Mouse (Mus musculus) CD4-positive, CD25-positive, alpha-beta regulatory T cell, adult 4 months (primary cell): ENCODE data around the gene Cers5. TPM values are rescaled to one million over a fixed set of nuclear protein-coding genes. Genes with fewer than 3 reads are reported as not detected.

Experiments
- ATAC-seq: one replicate; pipeline ENCODE4 v1.8.0; 2017
- polyA plus RNA-seq, 2 experiments: library from polyadenylated mRNA; unstranded; fragments of 100-300 nt; shearing (Covaris generic); gene quantifications; one replicate each; pipeline ENCODE4 v1.2.1; 2017

The Cers5 gene
- polyA plus RNA-seq, 2 experiments from 2014 or later: 54.4 to 64.6 TPM

DNA sequence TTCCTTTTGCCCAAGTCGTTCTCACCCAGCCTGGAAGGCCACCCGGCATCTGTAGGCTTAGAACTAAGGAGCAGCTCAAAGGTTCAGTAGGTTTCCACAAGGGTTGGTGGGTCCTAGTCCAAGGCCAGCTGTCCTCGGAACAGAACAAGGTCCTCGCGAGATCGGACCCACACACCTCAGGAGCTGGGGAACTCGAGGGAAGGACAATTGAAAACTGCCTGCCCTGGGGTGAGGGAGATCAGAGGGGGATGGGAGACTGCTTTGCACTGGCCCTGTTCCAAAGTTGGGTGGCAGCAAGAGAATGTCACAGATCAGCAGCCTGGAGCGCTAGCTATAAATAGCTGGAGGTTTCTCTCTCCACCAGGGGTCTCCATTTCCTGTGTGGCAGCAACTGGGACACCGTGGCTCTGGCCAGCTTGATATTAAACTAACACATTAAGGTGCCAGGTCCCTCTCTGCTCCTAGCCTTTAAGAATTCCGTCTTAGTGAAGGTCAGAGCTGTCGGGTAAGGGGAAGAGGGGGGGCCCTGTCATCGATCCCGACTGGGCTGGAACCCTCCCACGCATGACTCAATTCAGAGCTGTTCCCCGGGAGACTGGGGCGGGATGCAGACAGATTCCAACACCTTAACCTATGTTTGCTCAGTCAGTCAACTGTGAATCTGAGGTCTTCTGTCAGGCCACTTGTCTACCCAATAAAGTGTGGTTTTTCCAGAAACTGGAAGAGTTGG lies 48.2 kb downstream of the Cers5 start:
- ATAC-seq: no peak

- ATAC-seq: no peak
Measured at GRCm38 (mm10) chr15:99723515-99724291, 49.0 kb downstream of the Cers5 start.

DNA sequence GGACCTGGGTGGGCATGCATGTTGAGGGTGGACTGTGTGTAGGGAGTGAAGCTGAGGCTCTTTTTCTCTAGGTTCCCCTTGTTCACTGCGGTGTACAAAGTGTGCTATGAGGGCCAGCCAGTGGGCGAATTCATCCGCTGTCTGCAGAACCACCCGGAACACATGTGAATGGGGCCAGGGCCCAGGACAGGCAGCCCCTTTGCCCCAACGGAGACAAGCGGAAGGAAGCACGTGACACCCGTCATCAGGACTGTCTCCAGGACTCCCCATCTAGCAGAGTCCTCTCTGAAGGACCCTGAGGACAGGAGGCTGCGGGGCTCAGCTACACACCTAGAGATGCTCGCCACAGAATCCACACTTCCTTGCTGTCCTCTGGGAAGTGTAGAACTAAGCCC lies 49.6 kb downstream of the Cers5 start:
- ATAC-seq: no peak

DNA sequence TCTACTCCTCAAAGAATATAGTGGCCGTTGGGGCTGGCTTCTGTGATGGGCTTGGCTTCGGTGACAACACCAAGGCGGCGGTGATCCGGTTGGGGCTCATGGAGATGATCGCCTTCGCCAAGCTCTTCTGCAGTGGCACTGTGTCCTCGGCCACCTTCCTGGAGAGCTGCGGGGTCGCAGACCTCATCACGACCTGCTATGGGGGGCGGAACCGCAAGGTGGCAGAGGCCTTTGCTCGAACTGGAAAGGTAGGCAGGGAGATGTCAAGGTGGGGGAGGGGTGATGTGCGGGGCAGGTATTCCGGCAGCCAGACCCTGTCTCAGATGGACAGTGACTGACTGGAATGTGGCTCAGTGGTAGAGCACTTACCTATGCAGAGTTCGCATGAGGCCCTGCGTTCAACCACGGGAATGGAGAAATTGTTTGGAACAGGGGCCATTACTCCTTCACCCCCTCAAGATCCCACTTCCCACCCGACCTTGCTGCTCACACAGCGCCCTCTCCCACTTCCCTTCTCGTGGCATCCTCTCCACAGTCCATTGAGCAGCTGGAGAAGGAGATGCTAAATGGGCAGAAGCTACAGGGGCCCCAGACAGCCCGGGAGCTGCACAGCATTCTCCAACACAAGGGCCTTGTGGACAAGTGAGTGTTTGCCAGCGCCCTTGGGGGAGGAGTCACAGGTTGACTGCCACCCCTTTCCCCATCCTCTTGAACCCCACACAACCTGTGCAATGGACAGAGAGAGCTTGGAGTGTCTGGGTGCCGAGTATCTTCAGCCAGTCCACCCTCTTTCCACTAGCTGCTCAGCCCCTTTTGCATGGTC lies 50.6 kb downstream of the Cers5 start:
- no peak for ATAC-seq

- no peak for ATAC-seq
Measured at GRCm38 (mm10) chr15:99719865-99720264, 52.8 kb downstream of the Cers5 start.

DNA sequence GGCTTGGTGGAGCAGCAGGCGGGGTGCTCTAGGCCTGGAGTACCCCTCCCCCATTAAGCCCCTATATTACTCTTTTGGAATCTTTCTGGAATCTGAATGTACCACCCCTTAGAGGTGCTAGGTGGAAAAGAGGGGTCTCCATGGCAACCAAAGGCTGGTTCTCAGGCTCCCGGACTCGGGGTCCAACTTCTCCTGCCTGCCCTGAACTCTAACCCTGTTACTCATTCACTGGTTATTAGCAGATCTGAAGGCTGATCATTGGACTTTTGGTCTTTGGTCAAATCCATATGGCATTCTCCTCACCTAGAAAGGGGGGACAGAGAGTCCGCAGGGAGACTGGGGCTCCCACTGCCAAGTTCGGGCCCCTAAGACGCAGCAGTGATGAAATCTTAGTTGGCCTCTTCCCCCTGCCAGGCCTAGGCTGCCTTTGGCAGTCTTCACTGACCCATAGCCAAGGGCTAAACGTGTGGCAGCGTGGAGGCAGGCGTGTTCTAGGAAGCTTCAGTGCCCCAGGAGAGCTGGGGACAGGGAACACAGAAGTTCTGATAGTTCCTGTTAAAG lies 54.1 kb downstream of the Cers5 start:
- ATAC-seq: no peak

DNA sequence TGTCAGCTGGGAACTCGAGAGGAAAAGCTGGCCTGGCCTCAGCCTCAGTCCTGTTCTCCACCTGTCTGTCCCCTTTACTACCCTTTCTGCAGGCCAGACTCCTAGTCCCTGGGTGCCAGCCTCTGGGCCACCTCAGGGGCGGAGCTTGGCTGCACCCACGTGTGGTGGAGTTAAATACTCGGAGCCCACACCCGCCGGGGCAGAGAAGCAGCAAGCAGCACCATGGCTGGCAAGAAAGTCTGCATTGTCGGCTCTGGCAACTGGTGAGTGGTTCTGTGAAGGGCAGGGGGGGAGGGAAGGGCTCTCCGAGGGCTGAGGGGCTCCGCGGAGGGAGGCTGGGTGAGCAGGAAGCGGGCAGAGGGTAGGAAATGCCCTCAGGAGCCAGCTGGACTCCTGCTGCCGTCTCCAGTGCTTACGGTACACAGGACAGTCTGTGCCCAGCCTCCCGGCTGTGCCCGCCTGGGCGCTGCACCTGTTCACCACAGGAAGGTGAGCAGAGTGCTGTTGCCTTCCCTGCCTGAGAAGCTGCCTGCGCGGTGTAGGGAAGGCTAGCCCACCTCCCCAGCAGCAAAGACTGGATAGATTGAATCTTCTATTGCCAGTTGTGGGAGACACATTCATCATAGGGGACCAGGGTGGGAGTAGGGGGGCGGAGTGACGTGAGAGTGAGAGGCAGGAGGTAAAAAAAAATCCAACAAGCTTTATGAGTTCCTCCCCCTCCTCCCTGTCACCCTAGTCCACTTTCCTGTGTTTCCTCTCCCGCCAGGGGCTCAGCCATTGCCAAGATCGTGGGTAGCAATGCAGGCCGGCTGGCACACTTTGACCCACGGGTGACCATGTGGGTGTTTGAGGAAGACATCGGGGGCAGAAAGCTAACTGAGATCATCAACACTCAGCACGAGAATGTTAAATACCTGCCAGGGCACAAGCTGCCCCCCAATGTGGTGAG lies 55.0 kb downstream of the Cers5 start, which contains the start of gene Gpd1:
Gene Gpd1 (plus strand): TSS at position 130 of the 949 bp plus-strand sequence.
- ATAC-seq: no peak

- no peak for ATAC-seq
Measured at GRCm38 (mm10) chr15:99716814-99717213, 55.9 kb downstream of the Cers5 start.

- no peak for ATAC-seq
Measured at GRCm38 (mm10) chr15:99715982-99716746, 56.5 kb downstream of the Cers5 start.

- no peak for ATAC-seq
Measured at GRCm38 (mm10) chr15:99715361-99715865, 57.3 kb downstream of the Cers5 start.

GRCm38 (mm10) chr15:99714858-99715257 lies 57.8 kb downstream of the Cers5 start:
- ATAC-seq: peak; percentile 81

- no peak for ATAC-seq
Measured at GRCm38 (mm10) chr15:99714206-99714605, 58.5 kb downstream of the Cers5 start.

DNA sequence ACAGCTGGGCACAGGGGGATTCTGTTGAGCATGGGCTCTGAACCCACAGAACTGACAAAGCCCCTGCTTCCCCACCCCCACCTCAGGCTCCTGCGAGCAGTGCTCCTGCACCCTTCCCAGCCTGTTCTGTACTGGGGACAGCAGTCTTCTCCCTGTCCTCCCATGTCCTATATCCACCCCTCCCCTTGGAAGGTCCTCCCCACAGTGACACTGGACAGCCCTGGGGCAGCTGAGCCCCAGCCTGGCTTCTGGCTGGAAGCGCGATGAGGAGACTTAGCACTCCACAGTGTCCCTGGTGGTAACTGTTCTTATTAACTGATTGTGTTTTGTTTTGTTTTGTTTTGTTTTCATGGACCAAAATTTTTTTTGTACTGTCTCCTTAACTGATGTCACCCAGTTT lies 59.1 kb downstream of the Cers5 start:
- ATAC-seq: no peak

- no peak for ATAC-seq
Measured at GRCm38 (mm10) chr15:99712666-99713559, 59.8 kb downstream of the Cers5 start.

DNA sequence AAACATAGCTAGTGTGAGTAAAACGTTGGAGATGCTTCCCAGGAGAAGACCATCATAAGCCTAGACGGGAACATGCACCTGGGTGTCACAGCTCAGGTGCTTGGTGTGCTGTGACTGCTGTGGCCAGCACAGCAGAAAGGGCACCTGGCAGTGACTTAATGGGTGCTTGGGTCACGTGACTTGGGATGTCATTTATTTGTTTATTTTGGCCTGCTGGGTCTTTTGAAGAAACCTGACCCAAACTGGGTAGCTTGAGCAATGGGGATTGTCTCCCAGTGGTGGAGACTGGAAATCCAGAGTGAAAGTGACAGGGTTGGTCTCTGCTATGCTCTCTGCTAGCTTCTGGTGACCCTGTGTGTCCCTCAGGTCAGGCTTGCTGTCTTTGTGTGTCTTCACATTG lies 61.2 kb downstream of the Cers5 start:
- ATAC-seq: no peak

DNA sequence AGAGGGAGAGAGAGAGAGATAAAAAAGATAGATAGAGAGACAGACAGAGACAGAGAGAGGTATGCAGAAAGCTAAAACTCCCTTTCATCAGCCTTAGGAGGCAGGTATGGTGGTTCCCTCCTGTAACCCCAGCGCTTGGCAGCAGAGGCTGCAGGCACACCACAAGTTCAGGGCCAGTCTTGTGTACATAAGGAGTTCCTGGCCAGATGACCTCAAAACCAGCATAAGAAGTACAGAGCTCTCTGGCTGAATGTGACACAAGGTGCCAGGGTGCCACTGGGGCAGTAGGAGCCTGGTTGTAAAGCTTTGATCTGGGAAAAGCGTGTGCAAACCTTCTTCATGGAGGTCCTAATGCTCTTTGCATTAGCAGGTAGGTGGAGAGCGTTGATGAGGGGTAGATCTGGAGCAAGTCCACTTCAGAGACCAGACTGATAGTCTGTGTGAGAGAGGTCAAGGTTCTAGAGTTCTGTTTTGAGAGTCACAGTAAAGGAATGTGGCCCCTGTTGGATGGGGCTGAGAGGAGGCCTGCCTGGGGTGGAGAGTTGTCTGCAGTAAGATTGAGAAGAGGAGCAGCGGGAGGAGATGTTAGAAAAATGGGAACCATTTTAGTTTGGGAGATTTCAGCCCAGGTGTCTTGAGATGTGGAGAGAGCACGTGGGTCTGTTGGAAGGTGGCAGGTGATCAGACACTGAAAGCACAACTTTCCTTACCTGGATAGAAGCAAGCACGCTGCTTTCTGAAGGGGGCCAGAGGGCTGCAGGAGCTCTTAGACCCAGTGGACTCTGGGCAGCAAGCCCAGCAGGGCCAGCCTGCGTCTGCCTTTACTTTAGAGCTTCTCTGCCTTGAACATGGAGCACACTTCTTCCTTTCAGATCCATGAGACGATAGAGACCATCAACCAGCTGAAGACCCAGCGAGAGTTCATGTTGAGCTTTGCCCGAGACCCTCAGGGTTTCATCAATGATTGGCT lies 62.2 kb downstream of the Cers5 start:
- no peak for ATAC-seq

DNA sequence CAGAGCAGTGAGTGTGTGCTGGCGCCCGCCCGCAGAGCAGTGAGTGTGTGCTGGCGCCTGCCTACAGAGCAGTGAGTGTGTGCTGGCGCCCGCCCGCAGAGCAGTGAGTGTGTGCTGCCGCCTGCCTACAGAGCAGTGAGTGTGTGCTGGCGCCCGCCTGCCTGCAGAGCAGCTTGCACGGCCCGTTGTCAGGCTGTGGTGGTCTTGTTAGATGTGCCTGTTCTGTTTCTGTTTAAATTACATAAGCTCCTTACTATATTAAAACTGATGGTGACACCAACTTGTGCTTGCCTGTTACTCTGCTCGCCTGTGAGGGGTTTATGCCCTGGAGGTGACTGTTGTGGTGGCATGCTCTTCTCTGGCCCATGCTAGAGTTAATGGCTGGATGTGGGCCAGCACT lies 64.5 kb downstream of the Cers5 start:
- ATAC-seq: no peak

DNA sequence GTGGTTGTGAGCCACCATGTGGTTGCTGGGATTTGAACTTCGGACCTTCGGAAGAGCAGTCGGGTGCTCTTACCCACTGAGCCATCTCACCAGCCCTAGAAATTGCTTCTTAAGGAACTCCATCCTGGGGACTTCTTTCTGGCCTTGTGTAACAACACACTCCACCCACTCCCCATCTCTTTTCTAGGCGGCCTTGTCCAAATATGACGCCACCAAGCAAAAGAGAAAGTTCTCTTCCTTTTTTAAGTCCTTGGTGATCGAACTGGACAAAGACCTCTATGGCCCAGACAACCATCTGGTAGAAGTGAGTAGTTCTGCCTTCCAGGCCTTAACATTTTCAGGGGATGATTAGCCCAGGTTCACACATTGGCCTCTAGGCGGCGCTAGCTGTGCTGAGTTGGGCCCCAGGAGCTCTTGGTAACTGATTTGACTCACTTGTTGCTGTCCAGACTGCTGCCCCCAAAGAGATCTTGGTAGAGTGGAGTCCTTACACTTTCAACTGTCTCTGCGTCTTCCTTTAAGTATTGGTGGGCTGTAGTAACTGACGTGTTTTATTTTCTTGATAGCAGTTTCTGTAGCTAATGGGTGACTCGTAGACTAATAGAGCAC lies 67.1 kb downstream of the Cers5 start, which contains the start of gene Gm17349:
Gene Gm17349 (minus strand): TSS at position 51 of the 609 bp plus-strand sequence.
- peak; percentile 21 for ATAC-seq
